Mouse (Mus musculus): Measurements from ENCODE around the gene Gm21312. TPM values are rescaled to one million over a fixed set of nuclear protein-coding genes. Genes with fewer than 3 reads are reported as not detected.

Gene Gm21312
- polyA plus RNA-seq, 1 experiment from 2014 or later = not detected

Other genes starting within 250 kb of the Gm21312 start
- gene Gm21293, start 34.0 kb upstream of the Gm21312 start, polyA plus RNA-seq (2015; fragmentation: Nextera tagmentation; extraction: Ambion mirVana) = not detected in 2 replicates
- gene Gm6763, start 25.5 kb upstream of the Gm21312 start, polyA plus RNA-seq (2015; fragmentation: Nextera tagmentation; extraction: Ambion mirVana) = not detected in 2 replicates
- gene Gm8764, start 17.0 kb upstream of the Gm21312 start, polyA plus RNA-seq (2015; fragmentation: Nextera tagmentation; extraction: Ambion mirVana) = not detected in 2 replicates
- gene Gm21304, start 8.5 kb upstream of the Gm21312 start, polyA plus RNA-seq (2015; fragmentation: Nextera tagmentation; extraction: Ambion mirVana) = not detected in 2 replicates
- gene Gm20765, start 8.5 kb downstream of the Gm21312 start, polyA plus RNA-seq (2015; fragmentation: Nextera tagmentation; extraction: Ambion mirVana) = not detected in 2 replicates
- not detected in 2 replicates for gene Gm4340, start 17.0 kb downstream of the Gm21312 start, polyA plus RNA-seq (2015; fragmentation: Nextera tagmentation; extraction: Ambion mirVana)

Measured in heart, embryonic 15.5 days (tissue).